Comparison of ENCODE assay signal across 16 mouse cellular contexts in the genomic region with DNA sequence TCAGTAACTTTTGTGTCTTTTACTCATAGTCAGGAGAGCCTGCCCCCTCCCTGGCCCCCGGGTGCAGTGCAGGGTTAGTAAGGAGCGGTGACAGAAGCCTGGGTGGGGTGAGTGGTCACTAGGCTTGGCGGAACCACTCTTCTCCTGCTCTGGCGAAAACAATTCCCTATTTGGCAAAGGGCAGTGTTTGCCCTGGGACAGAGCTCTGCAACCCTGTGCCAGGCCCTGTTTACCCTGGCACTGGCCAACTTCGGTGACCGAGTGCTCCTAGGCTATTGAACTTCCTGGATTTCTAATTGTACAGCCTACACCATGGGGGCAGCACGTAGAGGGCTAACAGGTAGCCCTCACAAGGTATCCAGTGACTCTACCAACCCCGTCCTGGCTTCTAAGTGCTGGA.
DNase-seq lines count a peak whose midpoint lies in the region; ATAC-seq and TF ChIP-seq lines count a peak whose summit lies in the region.
"Had no signal": no experiment of that assay in that cellular context is flagged by ENCODE, and none has a peak within 500 bp of the region (broad histone marks: within the 10 kb centered on the region; RNA-seq: fewer than 3 reads in every experiment).

No protein-coding gene starts in this region.

- ATAC-seq in heart, embryonic 11.5 days (replicated peaks; ENCODE audit: insufficient number of reproducible peaks, low FRiP score, low TSS enrichment), result no peak
- peak; percentile 62 for ATAC-seq in liver, postnatal 0 days
- ATAC-seq in midbrain, embryonic 13.5 days, result no peak
- ATAC-seq: forebrain, embryonic 16.5 days had no signal

- H3K4me1 ChIP-seq in heart, adult 2 months (ENCODE audit: control insufficient read depth, insufficient read depth, low read length), result peaks cover 5% of the 10 kb centered on the region; the same call in 1 of the 2 replicates
- no peaks in the 10 kb centered on the region for H3K4me1 ChIP-seq in heart, embryonic 11.5 days (ENCODE audit: control insufficient read depth, insufficient read depth, low read length)
- H3K4me1 ChIP-seq in liver, postnatal 0 days (ENCODE audit: insufficient read depth), result peaks cover 11% of the 10 kb centered on the region
- no peaks in the 10 kb centered on the region for H3K4me1 ChIP-seq in midbrain, embryonic 13.5 days (replicated peaks)
- H3K4me1 ChIP-seq: neural tube, embryonic 12.5 days had no signal

- no peak overlapping the region for H3K27ac ChIP-seq in heart, adult 2 months
- no peak overlapping the region for H3K27ac ChIP-seq in heart, embryonic 11.5 days (ENCODE audit: low read depth, low read length)
- H3K27ac ChIP-seq in liver, postnatal 0 days (ENCODE audit: low read depth), result peak overlapping the region; percentile 93
- no peak overlapping the region for H3K27ac ChIP-seq in midbrain, embryonic 13.5 days
- H3K27ac ChIP-seq: liver, embryonic 13.5 days; neural tube, embryonic 12.5 days had no signal

- no peak for TF ChIP-seq EP300 in heart, adult 2 months (IDR thresholded peaks at IDR 0.05; ENCODE audit: insufficient read depth, low read depth, low read length)
- TF ChIP-seq EP300 in liver, postnatal 0 days (IDR thresholded peaks at IDR 0.05; ENCODE audit: low read depth), result no peak

- no peaks in the 10 kb centered on the region for H3K36me3 ChIP-seq in heart, adult 2 months (ENCODE audit: control insufficient read depth, insufficient read depth, low read length)
- no peaks in the 10 kb centered on the region for H3K36me3 ChIP-seq in heart, embryonic 11.5 days (ENCODE audit: control insufficient read depth, insufficient read depth, low read length)
- no peaks in the 10 kb centered on the region for H3K36me3 ChIP-seq in liver, postnatal 0 days (replicated peaks; ENCODE audit: insufficient read depth, low read length)
- H3K36me3 ChIP-seq in midbrain, embryonic 13.5 days, result no peaks in the 10 kb centered on the region
- H3K36me3 ChIP-seq: liver, embryonic 13.5 days; neural tube, embryonic 12.5 days had no signal

- no peaks in the 10 kb centered on the region for H3K79me2 ChIP-seq in heart, adult 2 months (replicated peaks; ENCODE audit: control insufficient read depth, insufficient read depth, low read length)

- DNase-seq in adrenal gland, postnatal 10 days, result peak; percentile 54
- no peak for DNase-seq in adrenal gland, postnatal 4 days (ENCODE audit: low spot score in 2 of 2)
- peak; percentile 29 to 45 for DNase-seq in heart, adult 2 months
- peak; percentile 41 for DNase-seq in liver, postnatal 0 days
- DNase-seq in liver, result no peak
- DNase-seq in left cerebral cortex, adult 18-20 months (ENCODE audit: low spot score in 2 of 2), result no peak
- DNase-seq: adrenal gland, adult 8-10 months; gastrocnemius, postnatal 14 days; liver, embryonic 13.5 days; right cerebral cortex, postnatal 4 days; thymus, adult 2 months had no signal

- no peak overlapping the region for H3K9ac ChIP-seq in heart, adult 2 months (ENCODE audit: low read depth, low read length)
- no peak overlapping the region for H3K9ac ChIP-seq in heart, embryonic 11.5 days (ENCODE audit: low read depth, low read length)
- H3K9ac ChIP-seq in liver, postnatal 0 days (replicated peaks), result no peak overlapping the region
- H3K9ac ChIP-seq in midbrain, embryonic 13.5 days (replicated peaks), result no peak overlapping the region
- H3K9ac ChIP-seq: liver, embryonic 13.5 days; neural tube, embryonic 12.5 days had no signal

- H3K27me3 ChIP-seq in heart, adult 2 months (ENCODE audit: control insufficient read depth, insufficient read depth, low read length), result no peaks in the 10 kb centered on the region
- H3K27me3 ChIP-seq in heart, embryonic 11.5 days (ENCODE audit: control insufficient read depth, insufficient read depth, low read length), result no peaks in the 10 kb centered on the region
- H3K27me3 ChIP-seq in liver, postnatal 0 days (ENCODE audit: insufficient read depth, low read length), result no peaks in the 10 kb centered on the region
- peaks cover 27% of the 10 kb centered on the region for H3K27me3 ChIP-seq in midbrain, embryonic 13.5 days
- H3K27me3 ChIP-seq: liver, embryonic 13.5 days; neural tube, embryonic 12.5 days had no signal

- no peaks in the 10 kb centered on the region for H3K9me3 ChIP-seq in heart, embryonic 11.5 days (replicated peaks; ENCODE audit: control insufficient read depth, low read length)
- H3K9me3 ChIP-seq in liver, postnatal 0 days (ENCODE audit: low read length), result no peaks in the 10 kb centered on the region
- no peaks in the 10 kb centered on the region for H3K9me3 ChIP-seq in midbrain, embryonic 13.5 days
- H3K9me3 ChIP-seq: liver, embryonic 13.5 days; neural tube, embryonic 12.5 days had no signal

- TF ChIP-seq POLR2A in heart, adult 2 months (IDR thresholded peaks at IDR 0.05; ENCODE audit: insufficient read depth, low read depth, low read length), result no peak

- TF ChIP-seq CTCF in heart, adult 2 months (IDR thresholded peaks at IDR 0.05), result no peak
- TF ChIP-seq CTCF in liver, postnatal 0 days (IDR thresholded peaks at IDR 0.05; ENCODE audit: low read depth), result no peak

- H3K4me3 ChIP-seq in heart, adult 2 months, result no peak overlapping the region
- no peak overlapping the region for H3K4me3 ChIP-seq in heart, embryonic 11.5 days (ENCODE audit: low read depth, low read length)
- no peak overlapping the region for H3K4me3 ChIP-seq in liver, postnatal 0 days (ENCODE audit: low read depth, low read length)
- no peak overlapping the region for H3K4me3 ChIP-seq in midbrain, embryonic 13.5 days (replicated peaks)
- H3K4me3 ChIP-seq: erythroblast, embryonic 14.5 days; liver, embryonic 13.5 days; neural tube, embryonic 12.5 days had no signal

- intact Hi-C loops in heart, adult 2 months (cut with DNase I), result no loop called here

- no peak overlapping the region for H3K4me2 ChIP-seq in heart, embryonic 11.5 days
- no peak overlapping the region for H3K4me2 ChIP-seq in liver, postnatal 0 days (ENCODE audit: low read depth, low read length)
- no peak overlapping the region for H3K4me2 ChIP-seq in midbrain, embryonic 13.5 days (replicated peaks)
- H3K4me2 ChIP-seq: liver, embryonic 13.5 days; neural tube, embryonic 12.5 days had no signal

- WGBS in heart, adult 2 months, result 62% methylated on average over 8 of the region's 8 CpGs
- 74% methylated on average over 8 of the region's 8 CpGs for WGBS in heart, embryonic 11.5 days (ENCODE audit: insufficient replicate concordance)
- 56% methylated on average over 8 of the region's 8 CpGs for WGBS in liver, postnatal 0 days (ENCODE audit: insufficient replicate concordance)
- 91% methylated on average over 8 of the region's 8 CpGs for WGBS in midbrain, embryonic 13.5 days

Comparison
In these comparisons a context has a peak if more than half of its experiments do, and no peak if none do; other contexts are left out.
1. DNase-seq: peak in adrenal gland, postnatal 10 days (single experiment), heart, adult 2 months (2 of 2) and liver, postnatal 0 days (single experiment); none in adrenal gland, postnatal 4 days (0 of 2), liver (single experiment) and left cerebral cortex, adult 18-20 months (0 of 2).